Mouse (Mus musculus): ENCODE results near the gene Kcnip2. TPM values are rescaled to one million over a fixed set of nuclear protein-coding genes. Genes with fewer than 3 reads are reported as not detected.
A peak's percentile ranks its signal among the peaks of the same experiment; 100 is the strongest.

Gene Kcnip2
- polyA plus RNA-seq, 1 experiment: 5.9 TPM

DNA sequence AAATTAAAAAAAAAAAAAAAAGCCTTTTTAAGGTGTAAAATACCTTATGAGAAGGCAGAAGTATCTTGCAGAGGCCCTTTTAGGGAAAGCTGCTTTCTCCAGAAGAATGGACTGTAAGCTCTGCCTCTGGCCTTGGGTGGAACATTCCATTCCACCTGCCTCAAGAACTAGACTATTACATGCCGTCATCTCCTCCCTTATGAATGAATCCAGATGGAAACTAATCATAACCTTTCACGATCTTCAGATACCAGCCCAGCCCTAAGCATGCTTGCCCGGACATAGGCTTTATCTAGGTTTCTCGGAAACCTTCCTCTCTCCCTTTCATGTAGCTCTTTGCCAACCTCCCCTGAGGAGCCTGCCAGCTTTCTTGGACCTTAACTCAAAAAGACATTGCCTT, 27.5 kb downstream of the Kcnip2 start:
- H3K27me3 ChIP-seq (ENCODE audit: control insufficient read depth, insufficient read depth, low read length): no peaks in the 10 kb centered on the region
- no peak overlapping the region for H3K27ac ChIP-seq (ENCODE audit: insufficient read depth, low read depth, low read length)
- TF ChIP-seq CTCF (IDR thresholded peaks at IDR 0.05; ENCODE audit: extremely low read depth, insufficient read length, insufficient replicate concordance, low read depth, low read length) (no peak), POLR2A (IDR thresholded peaks at IDR 0.05; ENCODE audit: low read depth, low read length) (no peak)
- WGBS: 78% methylated on average over 4 of the region's 4 CpGs
- no peaks in the 10 kb centered on the region for H3K36me3 ChIP-seq (ENCODE audit: control insufficient read depth, insufficient read depth, low read length)
- H3K4me1 ChIP-seq (ENCODE audit: control insufficient read depth, insufficient read depth, insufficient read length, low read length): peaks cover 10% of the 10 kb centered on the region; the same call in 1 of the 2 replicates
- no peak overlapping the region for H3K4me3 ChIP-seq (ENCODE audit: low read depth, low read length)

DNA sequence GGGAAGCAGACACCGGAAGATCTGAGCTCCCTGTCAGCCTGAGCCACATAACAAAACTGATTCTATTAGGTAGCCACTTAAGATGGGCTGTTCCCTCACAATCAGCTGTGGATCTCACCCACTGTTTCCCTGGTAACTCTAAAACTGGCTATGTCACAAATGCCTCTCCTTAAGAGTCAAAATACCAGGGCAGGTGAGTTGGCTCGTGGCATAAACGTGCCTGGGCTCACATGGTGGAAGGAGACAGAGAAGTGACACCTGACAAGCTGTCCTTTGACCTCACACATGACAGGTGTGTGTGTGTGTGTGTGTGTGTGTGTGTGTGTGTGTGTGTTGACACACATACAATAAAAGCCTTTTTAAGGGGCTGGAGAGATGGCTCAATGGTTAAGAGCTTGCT, 28.4 kb downstream of the Kcnip2 start:
- Histone ChIP-seq H3K4me1 (ENCODE audit: control insufficient read depth, insufficient read depth, insufficient read length, low read length) (peaks cover 10% of the 10 kb centered on the region; the same call in 1 of the 2 replicates), H3K27me3 (ENCODE audit: control insufficient read depth, insufficient read depth, low read length) (no peaks in the 10 kb centered on the region), H3K27ac (ENCODE audit: insufficient read depth, low read depth, low read length) (no peak overlapping the region), H3K4me3 (ENCODE audit: low read depth, low read length) (no peak overlapping the region), H3K36me3 (ENCODE audit: control insufficient read depth, insufficient read depth, low read length) (no peaks in the 10 kb centered on the region)
- TF ChIP-seq POLR2A (IDR thresholded peaks at IDR 0.05; ENCODE audit: low read depth, low read length) (no peak), CTCF (IDR thresholded peaks at IDR 0.05; ENCODE audit: extremely low read depth, insufficient read length, insufficient replicate concordance, low read depth, low read length) (no peak)
- WGBS: 46% methylated on average over 3 of the region's 3 CpGs

- H3K4me3 ChIP-seq (ENCODE audit: low read depth, low read length): no peak overlapping the region
- H3K36me3 ChIP-seq (ENCODE audit: control insufficient read depth, insufficient read depth, low read length): no peaks in the 10 kb centered on the region
- 43% methylated on average over 3 of the region's 3 CpGs for WGBS
- peaks cover 7% of the 10 kb centered on the region; the same call in 1 of the 2 replicates for H3K4me1 ChIP-seq (ENCODE audit: control insufficient read depth, insufficient read depth, insufficient read length, low read length)
- H3K27ac ChIP-seq (ENCODE audit: insufficient read depth, low read depth, low read length): no peak overlapping the region
- no peaks in the 10 kb centered on the region for H3K27me3 ChIP-seq (ENCODE audit: control insufficient read depth, insufficient read depth, low read length)
- no peak for TF ChIP-seq CTCF (IDR thresholded peaks at IDR 0.05; ENCODE audit: extremely low read depth, insufficient read length, insufficient replicate concordance, low read depth, low read length)
- TF ChIP-seq POLR2A (IDR thresholded peaks at IDR 0.05; ENCODE audit: low read depth, low read length): no peak
Measured at GRCm38 (mm10) chr19:45785470-45785869, 30.4 kb downstream of the Kcnip2 start.

GRCm38 (mm10) chr19:45783933-45784576, 31.8 kb downstream of the Kcnip2 start:
- H3K27me3 ChIP-seq (ENCODE audit: control insufficient read depth, insufficient read depth, low read length): no peaks in the 10 kb centered on the region
- peaks cover 8% of the 10 kb centered on the region for H3K4me1 ChIP-seq (ENCODE audit: control insufficient read depth, insufficient read depth, insufficient read length, low read length)
- peak overlapping the region; percentile 55 for H3K4me3 ChIP-seq (ENCODE audit: low read depth, low read length)
- H3K36me3 ChIP-seq (ENCODE audit: control insufficient read depth, insufficient read depth, low read length): peaks cover 6% of the 10 kb centered on the region; the same call in 1 of the 2 replicates
- TF ChIP-seq CTCF (IDR thresholded peaks at IDR 0.05; ENCODE audit: extremely low read depth, insufficient read length, insufficient replicate concordance, low read depth, low read length) (no peak), POLR2A (IDR thresholded peaks at IDR 0.05; ENCODE audit: low read depth, low read length) (no peak)
- WGBS: 29% methylated on average over 17 of the region's 17 CpGs
- H3K27ac ChIP-seq (ENCODE audit: insufficient read depth, low read depth, low read length): peak overlapping the region; percentile 43; the same call in 1 of the 2 replicates

GRCm38 (mm10) chr19:45783181-45783932, 32.5 kb downstream of the Kcnip2 start, which contains the start of gene Mgea5:
Gene Mgea5, minus strand, starts transcription at chr19:45783837.
- Histone ChIP-seq H3K4me1 (ENCODE audit: control insufficient read depth, insufficient read depth, insufficient read length, low read length) (peaks cover 8% of the 10 kb centered on the region), H3K4me3 (ENCODE audit: low read depth, low read length) (peak within 1 kb of the TSS; percentile 96), H3K27me3 (ENCODE audit: control insufficient read depth, insufficient read depth, low read length) (no peaks in the 10 kb centered on the region), H3K27ac (ENCODE audit: insufficient read depth, low read depth, low read length) (peak within 1 kb of the TSS; percentile 91), H3K36me3 (ENCODE audit: control insufficient read depth, insufficient read depth, low read length) (peaks cover 9% of the 10 kb centered on the region)
- TF ChIP-seq CTCF (IDR thresholded peaks at IDR 0.05; ENCODE audit: extremely low read depth, insufficient read length, insufficient replicate concordance, low read depth, low read length) (no peak), POLR2A (IDR thresholded peaks at IDR 0.05; ENCODE audit: low read depth, low read length) (peak; percentile 93)
- WGBS: under 1% methylated on average over 70 of the region's 71 CpGs

GRCm38 (mm10) chr19:45782315-45783001, 33.4 kb downstream of the Kcnip2 start:
- Histone ChIP-seq H3K27ac (ENCODE audit: insufficient read depth, low read depth, low read length) (peak overlapping the region; percentile 91), H3K4me3 (ENCODE audit: low read depth, low read length) (peak overlapping the region; percentile 96), H3K4me1 (ENCODE audit: control insufficient read depth, insufficient read depth, insufficient read length, low read length) (peaks cover 8% of the 10 kb centered on the region), H3K36me3 (ENCODE audit: control insufficient read depth, insufficient read depth, low read length) (peaks cover 17% of the 10 kb centered on the region), H3K27me3 (ENCODE audit: control insufficient read depth, insufficient read depth, low read length) (no peaks in the 10 kb centered on the region)
- TF ChIP-seq POLR2A (IDR thresholded peaks at IDR 0.05; ENCODE audit: low read depth, low read length): no peak
- no peak for TF ChIP-seq CTCF (IDR thresholded peaks at IDR 0.05; ENCODE audit: extremely low read depth, insufficient read length, insufficient replicate concordance, low read depth, low read length)
- WGBS: under 1% methylated on average over 36 of the region's 36 CpGs
